Mouse (Mus musculus) c-Kit-positive CD71-positive TER-119-negative erythroid progenitor cells, embryonic 14.5 days (primary cell): Measurements from ENCODE around the gene E2f3.

ENCODE experiments used
- DNase-seq: peaks from one replicate; pipeline ENCODE4 v3.0.0-alpha.2; 2013; ENCODE audit warnings: low read depth

E2f3 gene

GRCm38 (mm10) chr13:29979140-29979564 is 6.7 kb downstream of the E2f3 start:
- no peak for DNase-seq

GRCm38 (mm10) chr13:29977358-29977757 is 8.5 kb downstream of the E2f3 start:
- no peak for DNase-seq

GRCm38 (mm10) chr13:29974066-29974465 is 11.8 kb downstream of the E2f3 start:
- DNase-seq = no peak

- no peak for DNase-seq
These were observed 12.3 kb downstream of the E2f3 start for GRCm38 (mm10) chr13:29973610-29974009.

- no peak for DNase-seq
These were observed 15.5 kb downstream of the E2f3 start for GRCm38 (mm10) chr13:29970333-29970732.

GRCm38 (mm10) chr13:29968636-29969035 is 17.2 kb downstream of the E2f3 start:
- DNase-seq = no peak

- DNase-seq = no peak
These were observed 18.5 kb downstream of the E2f3 start for GRCm38 (mm10) chr13:29967367-29967766.

- no peak for DNase-seq
These were observed 18.9 kb downstream of the E2f3 start for GRCm38 (mm10) chr13:29966966-29967365.

- DNase-seq = no peak
These were observed 21.8 kb downstream of the E2f3 start for GRCm38 (mm10) chr13:29964087-29964486.

GRCm38 (mm10) chr13:29960416-29960815 is 25.4 kb downstream of the E2f3 start:
- no peak for DNase-seq

- DNase-seq = no peak
These were observed 28.1 kb downstream of the E2f3 start for GRCm38 (mm10) chr13:29957731-29958254.

GRCm38 (mm10) chr13:29956821-29957421 is 28.9 kb downstream of the E2f3 start:
- no peak for DNase-seq

- DNase-seq = no peak
These were observed 30.6 kb downstream of the E2f3 start for GRCm38 (mm10) chr13:29955296-29955695.

- no peak for DNase-seq
These were observed 31.1 kb downstream of the E2f3 start for GRCm38 (mm10) chr13:29954741-29955140.

GRCm38 (mm10) chr13:29953417-29954045 is 32.3 kb downstream of the E2f3 start:
- no peak for DNase-seq

GRCm38 (mm10) chr13:29946045-29946444 is 39.8 kb downstream of the E2f3 start:
- no peak for DNase-seq

- DNase-seq = no peak
These were observed 40.8 kb downstream of the E2f3 start for GRCm38 (mm10) chr13:29944915-29945570.

GRCm38 (mm10) chr13:29944493-29944892 is 41.4 kb downstream of the E2f3 start:
- DNase-seq = no peak

GRCm38 (mm10) chr13:29943541-29944039 is 42.3 kb downstream of the E2f3 start:
- no peak for DNase-seq

GRCm38 (mm10) chr13:29940071-29940470 is 45.8 kb downstream of the E2f3 start:
- no peak for DNase-seq

- no peak for DNase-seq
These were observed 46.5 kb downstream of the E2f3 start for GRCm38 (mm10) chr13:29939399-29939798.

- DNase-seq = no peak
These were observed 47.1 kb downstream of the E2f3 start for GRCm38 (mm10) chr13:29938776-29939175.

GRCm38 (mm10) chr13:29926168-29926567 is 59.7 kb downstream of the E2f3 start:
- no peak for DNase-seq
